Mouse (Mus musculus) forebrain, embryonic 16.5 days (tissue): ENCODE data around the gene Kcnt2. TPM values are rescaled to one million over a fixed set of nuclear protein-coding genes. Genes with fewer than 3 reads are reported as not detected.

Experiments used
- ATAC-seq: fragments of 200-750 bp; cut with Nextera tagmentation; 2 replicates; pipeline ENCODE4 v1.8.0; 2017; ENCODE audit warnings: mild to moderate bottlenecking, moderate library complexity
- H3K27ac ChIP-seq: fragments of 300-500 bp; sonication (generic); 2 replicates; pipeline ENCODE4 v1.5.1; 2014; ENCODE audit warnings: low read length, control low read depth
- H3K27me3 ChIP-seq: fragments of 300-500 bp; sonication (generic); replicated peaks from 2 replicates; pipeline ENCODE4 v1.6.1; 2014; ENCODE audit warnings: low read length; ENCODE audit not compliant: control insufficient read depth, insufficient read depth
- H3K36me3 ChIP-seq: fragments of 300-500 bp; sonication (generic); 2 replicates; pipeline ENCODE4 v1.6.1; 2014; ENCODE audit not compliant: control insufficient read depth, insufficient read depth
- H3K4me1 ChIP-seq: fragments of 300-500 bp; sonication (generic); replicated peaks from 2 replicates; pipeline ENCODE4 v1.6.1; 2014; ENCODE audit warnings: low read length; ENCODE audit not compliant: control insufficient read depth, insufficient read depth
- H3K4me2 ChIP-seq: fragments of 300-500 bp; sonication (generic); 2 replicates; pipeline ENCODE4 v1.6.1; 2014; ENCODE audit warnings: mild to moderate bottlenecking, low read length, control low read depth
- H3K4me3 ChIP-seq: fragments of 300-500 bp; sonication (generic); replicated peaks from 2 replicates; pipeline ENCODE4 v1.5.1; 2014; ENCODE audit warnings: mild to moderate bottlenecking, low read length, control low read depth
- H3K9ac ChIP-seq: fragments of 300-500 bp; sonication (generic); replicated peaks from 2 replicates; pipeline ENCODE4 v1.6.1; 2014; ENCODE audit warnings: low read depth, low read length, control low read depth
- H3K9me3 ChIP-seq: fragments of 300-500 bp; sonication (generic); 2 replicates; pipeline ENCODE4 v1.6.1; 2016; ENCODE audit warnings: low read length; ENCODE audit not compliant: control insufficient read depth
- WGBS: fragments of 180-500 bp; shearing (Covaris S2); extraction: QIAGEN DNeasy Blood & Tissue Kit; methylation state at CpG from one replicate; pipeline ENCODE4 v1.1.7; 2014; 5-methylcytosine and 5-hydroxymethylcytosine counted together
- polyA plus RNA-seq: library from polyadenylated mRNA; unstranded; fragments of >200 nt; fragmentation: Nextera tagmentation; extraction: Ambion mirVana; gene quantifications from 2 replicates; pipeline ENCODE4 v1.2.1, GENCODE M21; 2015

The Kcnt2 gene
- polyA plus RNA-seq: 2.8 and 3.1 TPM in 2 replicates

- H3K27me3 ChIP-seq: no peaks in the 10 kb centered on the region
- peak; percentile 74 for ATAC-seq
- peak within 1 kb of the TSS; percentile 66 for H3K4me2 ChIP-seq
- WGBS: under 1% methylated on average over 21 of the region's 21 CpGs
- no peaks in the 10 kb centered on the region for H3K36me3 ChIP-seq
- H3K9me3 ChIP-seq: no peaks in the 10 kb centered on the region
- H3K4me3 ChIP-seq: peak within 1 kb of the TSS; percentile 57
- peak within 1 kb of the TSS; percentile 61 for H3K9ac ChIP-seq
- H3K4me1 ChIP-seq: peaks cover 3% of the 10 kb centered on the region; the same call in 1 of the 2 replicates
- no peak within 1 kb of the TSS for H3K27ac ChIP-seq
These were observed at the start of gene Kcnt2 for GRCm38 (mm10) chr1:140245876-140246597. Gene Kcnt2 (plus strand): TSS chr1:140246158.

DNA sequence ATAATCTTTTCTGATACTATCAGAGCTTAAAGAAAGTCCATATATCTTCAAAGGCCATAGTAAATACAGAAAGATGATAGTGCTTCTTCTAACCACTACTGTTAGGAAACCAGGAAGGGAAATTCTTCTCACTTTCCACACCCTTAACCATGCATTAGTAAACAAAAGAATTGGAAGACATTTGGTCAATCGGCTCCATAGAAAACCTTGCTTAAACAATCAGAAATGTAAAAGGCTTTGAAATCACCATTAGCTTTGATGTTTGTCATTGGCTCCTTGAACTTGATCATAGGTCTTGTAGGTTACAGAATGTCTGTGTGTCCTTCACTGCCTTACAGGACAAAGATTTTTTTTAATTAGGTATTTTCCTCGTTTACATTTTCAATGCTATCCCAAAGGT lies 40.6 kb upstream of the Kcnt2 start:
- 74% methylated on average over 2 of the region's 2 CpGs for WGBS
- Histone ChIP-seq H3K36me3 (no peaks in the 10 kb centered on the region), H3K4me1 (no peaks in the 10 kb centered on the region), H3K27me3 (no peaks in the 10 kb centered on the region), H3K27ac (no peak overlapping the region), H3K9me3 (no peaks in the 10 kb centered on the region), H3K4me3 (no peak overlapping the region), H3K9ac (no peak overlapping the region), H3K4me2 (no peak overlapping the region)
- ATAC-seq: no peak

DNA sequence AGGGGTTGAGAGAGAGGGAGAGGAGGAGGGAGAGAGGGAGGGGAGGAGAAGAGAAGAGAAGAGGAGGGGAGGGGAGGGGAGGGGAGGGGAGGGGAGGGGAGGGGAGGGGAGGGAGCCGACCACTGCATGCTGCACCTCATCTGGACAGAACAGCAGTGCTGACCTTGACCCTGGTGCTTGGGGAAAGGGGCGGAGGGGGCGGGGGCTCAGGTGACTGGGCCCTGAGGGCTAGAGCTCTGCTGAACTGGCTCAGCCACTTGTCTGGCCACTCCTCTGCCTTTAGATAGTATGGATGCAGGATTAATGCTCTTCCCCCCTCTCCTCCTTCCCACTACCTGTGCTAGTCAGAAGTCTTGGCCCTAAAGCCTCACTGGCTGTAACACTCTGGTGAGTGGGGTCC lies 20.7 kb upstream of the Kcnt2 start:
- 77% methylated on average over 2 of the region's 3 CpGs for WGBS
- Histone ChIP-seq H3K36me3 (no peaks in the 10 kb centered on the region), H3K27ac (no peak overlapping the region), H3K27me3 (no peaks in the 10 kb centered on the region), H3K4me3 (no peak overlapping the region), H3K9me3 (no peaks in the 10 kb centered on the region), H3K4me2 (no peak overlapping the region), H3K9ac (no peak overlapping the region), H3K4me1 (no peaks in the 10 kb centered on the region)
- ATAC-seq: no peak

DNA sequence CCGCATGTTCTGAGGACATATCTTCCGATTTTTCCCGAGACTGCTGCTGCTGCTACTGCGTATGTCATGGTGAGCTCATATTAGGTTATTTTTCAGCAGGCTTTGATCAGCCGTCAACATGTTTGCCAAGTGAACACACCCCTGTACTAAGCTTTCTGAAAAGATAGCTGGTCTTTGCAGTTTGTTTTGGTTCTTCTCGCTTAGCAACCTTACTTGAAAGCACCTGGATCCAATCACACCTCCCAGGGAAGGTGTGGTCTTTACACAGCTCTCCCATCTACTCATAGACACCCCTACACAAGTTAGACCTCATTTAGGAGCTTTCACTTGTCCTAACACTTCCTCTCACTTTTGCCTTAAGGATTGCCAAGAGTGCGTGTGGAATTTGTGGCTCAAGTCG lies 19.3 kb upstream of the Kcnt2 start:
- Histone ChIP-seq H3K4me3 (no peak overlapping the region), H3K9ac (no peak overlapping the region), H3K27me3 (no peaks in the 10 kb centered on the region), H3K27ac (no peak overlapping the region), H3K4me2 (no peak overlapping the region), H3K9me3 (no peaks in the 10 kb centered on the region), H3K36me3 (no peaks in the 10 kb centered on the region), H3K4me1 (no peaks in the 10 kb centered on the region)
- ATAC-seq: no peak
- WGBS: 79% methylated on average over 8 of the region's 8 CpGs

- Histone ChIP-seq H3K4me2 (peak overlapping the region; percentile 66), H3K36me3 (no peaks in the 10 kb centered on the region), H3K9me3 (no peaks in the 10 kb centered on the region), H3K27ac (no peak overlapping the region), H3K4me1 (peaks cover 3% of the 10 kb centered on the region; the same call in 1 of the 2 replicates), H3K27me3 (no peaks in the 10 kb centered on the region), H3K4me3 (peak overlapping the region; percentile 57), H3K9ac (peak overlapping the region; percentile 61)
- under 1% methylated on average over 17 of the region's 17 CpGs for WGBS
- ATAC-seq: peak; percentile 99
These were observed 493 bp upstream of the Kcnt2 start for GRCm38 (mm10) chr1:140245465-140245864.

DNA sequence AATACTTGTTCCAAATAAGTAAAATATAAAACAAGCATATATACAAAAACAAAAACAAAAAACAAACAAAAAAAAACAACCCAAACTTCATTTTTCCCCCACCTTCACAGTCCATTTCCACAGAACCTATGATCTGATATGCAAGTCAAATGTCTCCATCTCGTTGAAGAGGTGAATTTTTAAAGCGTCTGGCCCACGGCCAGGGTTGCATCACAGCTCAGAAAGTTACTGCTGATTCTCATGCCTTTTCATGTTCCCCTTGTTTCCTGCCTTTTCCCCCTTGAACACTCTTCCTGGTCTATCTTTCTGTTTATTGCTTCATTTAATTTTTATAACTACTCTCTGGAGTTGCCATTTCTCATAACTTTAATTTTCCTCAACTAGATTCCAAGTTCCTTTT lies 18.7 kb downstream of the Kcnt2 start:
- Histone ChIP-seq H3K4me1 (no peaks in the 10 kb centered on the region), H3K27me3 (no peaks in the 10 kb centered on the region), H3K27ac (no peak overlapping the region), H3K9me3 (no peaks in the 10 kb centered on the region), H3K36me3 (no peaks in the 10 kb centered on the region), H3K4me2 (no peak overlapping the region), H3K9ac (no peak overlapping the region), H3K4me3 (no peak overlapping the region)
- no peak for ATAC-seq
- 68% methylated on average over 3 of the region's 3 CpGs for WGBS

GRCm38 (mm10) chr1:140266047-140266446 lies 20.1 kb downstream of the Kcnt2 start:
- Histone ChIP-seq H3K9me3 (no peaks in the 10 kb centered on the region), H3K4me2 (no peak overlapping the region), H3K36me3 (no peaks in the 10 kb centered on the region), H3K9ac (no peak overlapping the region), H3K27ac (no peak overlapping the region), H3K27me3 (no peaks in the 10 kb centered on the region), H3K4me1 (no peaks in the 10 kb centered on the region), H3K4me3 (no peak overlapping the region)
- 68% methylated on average over 5 of the region's 5 CpGs for whole genome bisulfite sequencing
- ATAC-seq: peak; percentile 61; the same call in 1 of the 2 replicates

DNA sequence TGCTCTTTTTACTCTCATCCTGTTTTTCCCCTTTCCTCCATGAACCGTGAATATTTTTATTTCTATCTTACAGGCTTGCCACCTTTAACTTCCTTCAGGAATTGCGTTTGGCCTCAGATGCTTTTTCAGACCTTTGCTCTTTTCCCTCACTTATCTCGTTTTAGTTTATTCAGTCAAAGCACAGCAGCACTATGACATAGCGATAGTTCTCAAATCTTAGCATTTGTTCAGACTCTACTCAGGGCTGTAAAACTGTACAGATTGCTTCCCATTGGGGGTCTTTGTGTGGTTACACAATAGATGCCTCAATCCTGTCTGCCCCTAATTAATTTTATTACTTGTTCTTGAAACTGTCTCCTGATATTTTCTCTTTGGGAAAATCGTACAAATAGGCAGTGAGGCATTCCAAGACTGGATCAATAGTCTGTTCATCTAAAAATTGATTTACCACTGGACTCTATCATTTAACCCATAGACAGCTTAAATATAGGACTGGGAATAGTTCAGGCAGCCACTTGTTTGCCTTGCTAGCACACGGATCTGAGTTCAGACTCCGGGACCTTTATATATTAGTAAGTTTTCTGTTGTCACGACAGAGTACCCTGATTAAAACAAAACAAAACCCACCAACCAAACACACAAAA lies 20.8 kb downstream of the Kcnt2 start:
- Histone ChIP-seq H3K4me1 (no peaks in the 10 kb centered on the region), H3K27ac (no peak overlapping the region), H3K4me2 (no peak overlapping the region), H3K36me3 (no peaks in the 10 kb centered on the region), H3K4me3 (no peak overlapping the region), H3K9ac (no peak overlapping the region), H3K9me3 (no peaks in the 10 kb centered on the region), H3K27me3 (no peaks in the 10 kb centered on the region)
- ATAC-seq: no peak
- 42% methylated on average over 8 of the region's 8 CpGs for WGBS

DNA sequence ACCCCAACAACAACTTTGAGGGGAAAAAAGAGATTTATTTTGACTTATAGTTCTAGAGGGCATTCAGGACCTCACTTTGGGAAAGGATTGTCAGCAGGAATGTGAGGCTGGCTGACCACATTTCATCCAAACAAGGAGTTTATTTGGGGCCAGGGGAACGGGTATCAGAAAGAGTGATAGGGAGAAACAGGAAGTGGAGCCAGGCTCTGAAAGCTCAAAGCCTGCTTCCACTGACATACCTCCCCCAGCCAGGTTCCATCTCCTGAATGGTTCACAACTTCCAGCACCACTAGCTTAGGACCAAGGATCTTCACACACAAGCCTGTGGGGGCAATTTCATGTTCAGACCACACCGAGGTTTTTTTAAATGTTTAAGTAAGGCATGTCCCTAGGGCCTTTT lies 21.3 kb downstream of the Kcnt2 start:
- Histone ChIP-seq H3K9me3 (no peaks in the 10 kb centered on the region), H3K27ac (no peak overlapping the region), H3K4me2 (no peak overlapping the region), H3K9ac (no peak overlapping the region), H3K4me3 (no peak overlapping the region), H3K36me3 (no peaks in the 10 kb centered on the region), H3K27me3 (no peaks in the 10 kb centered on the region), H3K4me1 (no peaks in the 10 kb centered on the region)
- ATAC-seq: no peak
- WGBS: 54% methylated on average over 2 of the region's 2 CpGs
